Mouse (Mus musculus) forebrain, postnatal 0 days (tissue): ENCODE results near the gene Anks1b. TPM values are rescaled to one million over a fixed set of nuclear protein-coding genes. Genes with fewer than 3 reads are reported as not detected.

ENCODE experiments used
- ATAC-seq: fragments of 200-750 bp; cut with Nextera tagmentation; 2 replicates; pipeline ENCODE4 v1.8.0; 2017; ENCODE audit warnings: mild to moderate bottlenecking, moderate library complexity
- DNase-seq: peaks from one replicate; pipeline ENCODE4 v3.0.0-alpha.2; 2015
- H3K27ac ChIP-seq: fragments of 300-500 bp; sonication (generic); 2 replicates; pipeline ENCODE4 v1.5.1; 2014; ENCODE audit warnings: low read depth, mild to moderate bottlenecking, antibody characterized with exemption, low read length, moderate library complexity, mixed read lengths
- H3K27me3 ChIP-seq: fragments of 300-500 bp; sonication (generic); 2 replicates; pipeline ENCODE4 v1.6.1; 2014; ENCODE audit warnings: mild to moderate bottlenecking, low read length, mixed read lengths; ENCODE audit not compliant: insufficient read depth
- H3K36me3 ChIP-seq: fragments of 300-500 bp; sonication (generic); 2 replicates; pipeline ENCODE4 v1.6.1; 2014; ENCODE audit warnings: mild to moderate bottlenecking, moderate library complexity; ENCODE audit not compliant: insufficient read depth
- H3K4me1 ChIP-seq: fragments of 300-500 bp; sonication (generic); 2 replicates; pipeline ENCODE4 v1.6.1; 2014; ENCODE audit warnings: antibody characterized with exemption; ENCODE audit not compliant: insufficient read depth
- H3K4me2 ChIP-seq: fragments of 300-500 bp; sonication (generic); 2 replicates; pipeline ENCODE4 v1.6.1; 2014; ENCODE audit warnings: low read depth, mild to moderate bottlenecking, moderate library complexity
- H3K4me3 ChIP-seq: fragments of 300-500 bp; sonication (generic); 2 replicates; pipeline ENCODE4 v1.5.1; 2014; ENCODE audit warnings: low read depth, low read length, mixed read lengths
- H3K9ac ChIP-seq: fragments of 300-500 bp; sonication (generic); 2 replicates; pipeline ENCODE4 v1.6.1; 2014; ENCODE audit warnings: mild to moderate bottlenecking
- H3K9me3 ChIP-seq: fragments of 300-500 bp; sonication (generic); 2 replicates; pipeline ENCODE4 v1.6.1; 2016; ENCODE audit warnings: low read length
- CTCF ChIP-seq: sonication (generic); IDR thresholded peaks from 2 replicates; pipeline ENCODE4 v1.5.1; 2016; ENCODE audit warnings: antibody characterized with exemption, control low read depth, low read depth
- WGBS: fragments of 180-500 bp; shearing (Covaris S2); extraction: QIAGEN DNeasy Blood & Tissue Kit; methylation state at CpG from one replicate; pipeline ENCODE4 v1.1.7; 2014; 5-methylcytosine and 5-hydroxymethylcytosine counted together
- polyA plus RNA-seq: library from polyadenylated mRNA; unstranded; fragments of >200 nt; fragmentation: Nextera tagmentation; extraction: Ambion mirVana; gene quantifications from 2 replicates; pipeline ENCODE4 v1.2.1, GENCODE M21; 2015
- total RNA-seq: library from RNA; depleted of rRNA; stranded (reverse); fragments of >200 nt; gene quantifications from 2 replicates; pipeline ENCODE4 v1.2.3, GENCODE M21; 2014

Anks1b gene
- total and polyA plus RNA-seq, 2 experiments from 2014 or later = 120 to 145 TPM

- ATAC-seq (no peak), DNase-seq (no peak)
- H3K36me3 ChIP-seq = peaks cover 4% of the 10 kb centered on the region
- no peak overlapping the region for H3K9ac ChIP-seq
- 81% methylated on average over 4 of the region's 4 CpGs for WGBS
- no peaks in the 10 kb centered on the region for H3K27me3 ChIP-seq
- TF ChIP-seq CTCF = no peak
- H3K27ac ChIP-seq = no peak overlapping the region
- H3K4me1 ChIP-seq = no peaks in the 10 kb centered on the region
- no peak overlapping the region for H3K4me2 ChIP-seq
- H3K4me3 ChIP-seq = no peak overlapping the region
- no peaks in the 10 kb centered on the region for H3K9me3 ChIP-seq
Measured at GRCm38 (mm10) chr10:90637352-90637751, 764.0 kb downstream of the Anks1b start.

- H3K9me3 ChIP-seq = no peaks in the 10 kb centered on the region
- ATAC-seq (no peak), DNase-seq (no peak)
- H3K36me3 ChIP-seq = no peaks in the 10 kb centered on the region; the same call in 1 of the 2 replicates
- WGBS = 84% methylated on average over 2 of the region's 2 CpGs
- no peak overlapping the region for H3K4me3 ChIP-seq
- TF ChIP-seq CTCF = no peak
- no peaks in the 10 kb centered on the region for H3K4me1 ChIP-seq
- no peak overlapping the region for H3K9ac ChIP-seq
- H3K27ac ChIP-seq = no peak overlapping the region
- no peaks in the 10 kb centered on the region for H3K27me3 ChIP-seq
- H3K4me2 ChIP-seq = no peak overlapping the region
Measured at GRCm38 (mm10) chr10:90649681-90650080, 776.4 kb downstream of the Anks1b start.

GRCm38 (mm10) chr10:90657416-90658120 lies 784.3 kb downstream of the Anks1b start:
- Histone ChIP-seq H3K27me3 (no peaks in the 10 kb centered on the region), H3K4me1 (no peaks in the 10 kb centered on the region; the same call in 1 of the 2 replicates), H3K27ac (no peak overlapping the region), H3K4me2 (no peak overlapping the region), H3K9ac (no peak overlapping the region), H3K4me3 (no peak overlapping the region), H3K9me3 (no peaks in the 10 kb centered on the region), H3K36me3 (no peaks in the 10 kb centered on the region)
- ATAC-seq (peak; percentile 48), DNase-seq (peak; percentile 42)
- 39% methylated on average over 7 of the region's 7 CpGs for WGBS
- no peak for TF ChIP-seq CTCF

- WGBS = 76% methylated on average over 2 of the region's 2 CpGs
- Histone ChIP-seq H3K36me3 (no peaks in the 10 kb centered on the region), H3K27me3 (no peaks in the 10 kb centered on the region), H3K4me1 (no peaks in the 10 kb centered on the region), H3K4me3 (no peak overlapping the region), H3K9ac (no peak overlapping the region), H3K9me3 (no peaks in the 10 kb centered on the region), H3K27ac (no peak overlapping the region), H3K4me2 (no peak overlapping the region)
- no peak for TF ChIP-seq CTCF
- peak; percentile 46 for DNase-seq
- peak; percentile 58 for ATAC-seq
Measured at GRCm38 (mm10) chr10:90666746-90667145, 793.4 kb downstream of the Anks1b start.

- WGBS = 85% methylated on average over 3 of the region's 3 CpGs
- no peak for DNase-seq
- Histone ChIP-seq H3K9me3 (no peaks in the 10 kb centered on the region), H3K4me3 (no peak overlapping the region), H3K4me1 (peaks cover 5% of the 10 kb centered on the region; the same call in 1 of the 2 replicates), H3K36me3 (no peaks in the 10 kb centered on the region), H3K9ac (no peak overlapping the region), H3K27ac (no peak overlapping the region), H3K4me2 (no peak overlapping the region), H3K27me3 (no peaks in the 10 kb centered on the region)
- TF ChIP-seq CTCF = no peak
- ATAC-seq = no peak
Measured at GRCm38 (mm10) chr10:90670291-90670690, 797.0 kb downstream of the Anks1b start.

- Histone ChIP-seq H3K4me2 (no peak overlapping the region), H3K36me3 (no peaks in the 10 kb centered on the region), H3K4me3 (no peak overlapping the region), H3K9me3 (no peaks in the 10 kb centered on the region), H3K27me3 (no peaks in the 10 kb centered on the region), H3K27ac (no peak overlapping the region), H3K9ac (no peak overlapping the region), H3K4me1 (peaks cover 8% of the 10 kb centered on the region; the same call in 1 of the 2 replicates)
- DNase-seq = no peak
- 72% methylated on average over 3 of the region's 3 CpGs for WGBS
- 0 out of 2 replicates have a peak, but pooled peaks have one; percentile 12 for ATAC-seq
- no peak for TF ChIP-seq CTCF
Measured at GRCm38 (mm10) chr10:90672135-90672534, 798.8 kb downstream of the Anks1b start.

- no peak overlapping the region for H3K9ac ChIP-seq
- peak; percentile 34; the same call in 1 of the 2 replicates for ATAC-seq
- H3K4me1 ChIP-seq = peaks cover 10% of the 10 kb centered on the region; the same call in 1 of the 2 replicates
- DNase-seq = no peak
- no peaks in the 10 kb centered on the region for H3K9me3 ChIP-seq
- no peak overlapping the region for H3K4me2 ChIP-seq
- TF ChIP-seq CTCF = no peak
- H3K27me3 ChIP-seq = no peaks in the 10 kb centered on the region
- H3K27ac ChIP-seq = no peak overlapping the region
- no peak overlapping the region for H3K4me3 ChIP-seq
- H3K36me3 ChIP-seq = no peaks in the 10 kb centered on the region
- 71% methylated on average over 10 of the region's 10 CpGs for WGBS
Measured at GRCm38 (mm10) chr10:90674362-90674761, 801.1 kb downstream of the Anks1b start.
